Mouse (Mus musculus): Measurements from ENCODE around the gene Cpa3.

The Cpa3 gene

GRCm38 (mm10) chr3:20242050-20242449, at the start of gene Cpa3:
Gene Cpa3, minus strand, starts transcription at chr3:20242181.
- DNase-seq (ENCODE audit: low spot score), result no peak

DNA sequence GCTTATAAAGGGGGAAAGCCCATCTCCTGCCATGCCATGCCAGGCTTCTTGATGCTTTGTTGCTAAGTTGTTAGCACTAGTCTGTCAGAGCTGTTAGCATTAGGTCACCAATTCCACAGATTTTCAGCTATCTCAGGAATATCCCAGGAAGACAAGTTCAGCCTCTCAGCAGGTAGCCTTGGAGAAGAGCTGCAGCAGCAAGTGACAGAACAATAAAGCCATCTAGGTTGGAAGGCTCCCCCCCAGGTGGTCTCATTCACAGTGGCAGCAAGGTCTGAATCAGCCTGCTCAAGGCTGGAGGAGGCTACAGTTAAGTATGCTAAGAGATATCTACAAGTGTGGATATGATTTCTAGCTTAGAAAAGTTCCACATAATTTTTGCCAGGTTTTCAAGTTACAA, 49.4 kb upstream of the Cpa3 start:
- DNase-seq (ENCODE audit: low spot score), result no peak

GRCm38 (mm10) chr3:20288761-20289160, 46.8 kb upstream of the Cpa3 start:
- DNase-seq (ENCODE audit: low spot score), result no peak

DNA sequence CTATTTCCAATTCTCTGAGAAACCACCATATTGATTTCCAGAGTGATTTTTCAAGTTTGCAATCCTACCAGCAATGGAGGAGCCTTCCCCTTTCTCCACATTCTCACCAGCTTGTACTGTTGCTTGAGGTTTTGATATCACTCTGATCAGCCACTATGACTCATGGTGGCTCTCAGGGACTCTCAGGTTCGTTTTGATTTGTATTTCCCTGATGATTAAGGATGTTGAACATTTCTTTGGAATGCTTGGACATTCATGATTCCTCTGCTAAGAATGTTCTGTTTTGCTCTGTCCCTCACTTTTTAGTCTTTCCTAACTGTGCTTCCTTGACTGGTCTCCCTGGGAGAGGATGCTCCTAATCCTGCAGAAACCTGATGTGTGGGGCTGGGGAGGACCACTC, 39.8 kb upstream of the Cpa3 start:
- no peak for DNase-seq (ENCODE audit: low spot score)

- no peak for DNase-seq (ENCODE audit: low spot score)
These were observed 33.7 kb upstream of the Cpa3 start, which contains the start of gene Cpb1 for GRCm38 (mm10) chr3:20275633-20276032. Gene Cpb1, minus strand, starts transcription at chr3:20275733.

GRCm38 (mm10) chr3:20254566-20255479, 12.8 kb upstream of the Cpa3 start:
- peak; percentile 37 for DNase-seq (ENCODE audit: low spot score)

DNA sequence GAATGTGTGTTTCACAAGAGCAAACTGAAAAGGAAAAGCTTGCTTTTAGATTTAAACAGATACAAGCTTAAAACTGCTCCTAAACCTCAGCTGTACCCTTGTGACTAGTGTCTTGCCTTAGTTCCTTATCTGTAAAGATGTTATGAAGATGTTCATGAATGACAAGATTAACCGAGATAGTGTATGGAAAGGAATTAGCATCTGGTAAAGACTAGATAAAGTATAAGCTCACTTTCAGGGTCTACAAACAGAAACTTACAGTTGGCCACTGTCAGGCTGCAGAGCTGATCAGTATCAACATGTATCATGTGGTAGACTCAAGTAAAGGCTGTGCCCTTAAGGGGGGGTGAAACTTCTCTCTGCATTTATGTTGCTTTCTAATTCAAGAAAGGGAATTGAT, 1.9 kb upstream of the Cpa3 start:
- DNase-seq (ENCODE audit: low spot score), result no peak

GRCm38 (mm10) chr3:20239741-20240140, 2.2 kb downstream of the Cpa3 start:
- DNase-seq (ENCODE audit: low spot score), result no peak

DNA sequence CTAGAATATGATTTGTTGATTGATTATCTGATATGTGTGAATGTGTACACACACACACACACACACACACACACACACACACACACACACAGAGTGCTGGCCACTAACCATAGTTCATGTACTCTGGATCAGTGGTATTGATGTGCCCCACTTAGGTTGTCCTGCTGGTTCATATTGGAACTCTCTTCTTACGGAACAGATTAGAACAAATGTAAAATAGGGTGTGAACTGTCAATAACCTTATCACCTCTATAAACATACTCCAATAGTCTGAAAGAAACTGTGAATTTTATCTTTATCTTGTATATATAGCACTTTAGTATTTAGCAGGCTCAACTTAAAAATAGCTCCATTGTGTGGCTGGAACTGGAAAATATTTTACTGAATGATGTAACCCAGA, 5.0 kb downstream of the Cpa3 start:
- DNase-seq (ENCODE audit: low spot score), result no peak

GRCm38 (mm10) chr3:20229027-20229426, 13.0 kb downstream of the Cpa3 start:
- DNase-seq (ENCODE audit: low spot score), result no peak

DNA sequence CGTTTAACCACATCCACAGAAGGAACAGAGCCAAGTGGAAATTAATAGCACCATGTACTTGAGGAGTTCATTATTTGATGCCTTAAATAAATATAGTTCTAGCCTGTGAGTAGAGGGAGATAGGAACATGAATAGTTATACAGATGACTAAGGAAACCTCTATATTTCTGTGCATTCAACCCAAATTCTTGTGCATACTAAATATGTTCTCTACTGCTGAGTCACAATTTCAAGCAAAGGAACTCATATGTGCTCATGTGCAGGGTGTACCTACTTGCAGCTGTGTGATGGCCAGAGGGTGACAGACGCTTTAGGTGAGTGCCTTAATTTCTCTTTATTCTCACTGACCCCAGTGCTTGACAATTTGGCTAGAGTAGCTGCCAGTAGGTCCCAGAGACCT, 16.6 kb downstream of the Cpa3 start:
- no peak for DNase-seq (ENCODE audit: low spot score)

DNA sequence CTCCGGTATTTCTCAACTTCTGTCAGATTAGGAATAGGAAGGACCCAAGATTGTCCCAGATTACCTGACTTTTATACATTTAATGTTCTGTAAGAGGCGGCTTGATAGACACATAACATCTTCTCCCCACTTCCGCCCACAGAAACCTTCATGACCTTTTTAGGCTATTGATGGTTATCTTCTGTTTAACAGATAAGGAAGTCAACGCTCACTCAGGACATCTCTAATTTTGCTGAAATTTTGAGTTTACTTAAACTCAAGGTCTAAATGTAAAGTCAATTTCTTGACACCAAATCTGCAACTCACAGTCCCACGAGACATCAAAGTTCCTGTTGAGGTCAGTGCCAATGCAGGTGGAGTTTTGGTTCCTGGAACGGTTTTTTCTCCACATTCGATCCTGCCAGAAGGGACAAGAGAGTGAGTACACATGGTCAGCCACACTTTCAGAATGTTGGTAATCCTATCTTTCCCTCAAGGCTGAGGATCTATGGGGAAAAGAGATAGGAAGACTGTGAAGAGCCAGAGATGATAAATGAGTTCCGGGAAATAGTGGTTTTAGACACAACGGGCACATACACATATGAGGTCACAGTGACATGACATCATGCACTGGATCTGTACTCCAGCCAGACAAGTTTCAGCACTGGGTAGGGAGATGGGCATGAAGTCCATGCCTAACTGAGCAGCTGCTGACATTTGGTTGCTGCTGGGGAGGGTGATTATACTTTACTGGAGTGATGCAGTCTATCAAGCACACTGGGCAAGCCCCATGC, 18.9 kb downstream of the Cpa3 start:
- DNase-seq (ENCODE audit: low spot score), result no peak

DNA sequence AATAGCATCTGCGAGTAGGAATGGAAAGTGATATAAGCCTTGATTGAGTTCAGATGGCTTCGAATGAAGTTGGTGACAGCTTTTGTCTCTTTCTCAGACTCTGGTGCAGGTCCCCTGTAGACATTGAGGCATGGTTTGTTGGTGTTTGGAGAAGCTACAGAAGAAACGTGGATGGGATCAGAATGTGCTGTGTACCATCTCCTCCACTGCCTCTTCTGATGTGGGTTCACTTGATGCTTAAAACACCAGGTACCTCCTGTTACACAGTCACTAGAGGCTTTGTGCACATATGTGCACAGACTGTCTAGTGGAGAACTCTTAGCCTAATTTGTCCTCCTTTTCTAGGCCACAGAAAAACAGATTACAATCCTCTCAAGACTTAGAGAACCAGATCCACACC, 19.8 kb downstream of the Cpa3 start:
- no peak for DNase-seq (ENCODE audit: low spot score)

DNA sequence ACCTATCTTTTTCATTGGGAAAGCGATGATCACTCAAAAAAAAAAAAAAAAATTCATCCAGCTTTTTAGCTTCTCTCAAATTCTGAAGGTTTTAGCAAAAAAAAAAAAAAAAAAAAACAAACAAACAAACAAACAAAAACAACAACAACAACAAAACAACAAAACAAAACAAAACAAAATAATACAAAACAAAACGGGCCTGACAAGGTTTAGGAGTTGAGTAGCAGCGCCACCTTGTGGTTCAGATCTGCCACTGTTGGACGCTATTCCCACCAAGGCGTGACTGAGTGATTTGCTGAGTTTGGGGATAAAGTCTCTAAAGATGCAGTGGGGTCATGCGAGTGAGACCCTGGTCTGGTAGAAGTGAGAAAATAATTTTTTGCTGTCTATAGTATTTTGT, 43.1 kb downstream of the Cpa3 start:
- DNase-seq (ENCODE audit: low spot score), result peak; percentile 83

- no peak for DNase-seq (ENCODE audit: low spot score)
These were observed 44.1 kb downstream of the Cpa3 start for GRCm38 (mm10) chr3:20197878-20198277.

- DNase-seq (ENCODE audit: low spot score), result peak; percentile 5
These were observed 52.9 kb downstream of the Cpa3 start for GRCm38 (mm10) chr3:20188976-20189675.

GRCm38 (mm10) chr3:20172394-20172793, 69.6 kb downstream of the Cpa3 start:
- DNase-seq (ENCODE audit: low spot score), result no peak

- DNase-seq (ENCODE audit: low spot score), result no peak
These were observed 74.5 kb downstream of the Cpa3 start for GRCm38 (mm10) chr3:20167487-20167886.

All from embryo, embryonic 10.5 days (tissue).